In the genomic region with DNA sequence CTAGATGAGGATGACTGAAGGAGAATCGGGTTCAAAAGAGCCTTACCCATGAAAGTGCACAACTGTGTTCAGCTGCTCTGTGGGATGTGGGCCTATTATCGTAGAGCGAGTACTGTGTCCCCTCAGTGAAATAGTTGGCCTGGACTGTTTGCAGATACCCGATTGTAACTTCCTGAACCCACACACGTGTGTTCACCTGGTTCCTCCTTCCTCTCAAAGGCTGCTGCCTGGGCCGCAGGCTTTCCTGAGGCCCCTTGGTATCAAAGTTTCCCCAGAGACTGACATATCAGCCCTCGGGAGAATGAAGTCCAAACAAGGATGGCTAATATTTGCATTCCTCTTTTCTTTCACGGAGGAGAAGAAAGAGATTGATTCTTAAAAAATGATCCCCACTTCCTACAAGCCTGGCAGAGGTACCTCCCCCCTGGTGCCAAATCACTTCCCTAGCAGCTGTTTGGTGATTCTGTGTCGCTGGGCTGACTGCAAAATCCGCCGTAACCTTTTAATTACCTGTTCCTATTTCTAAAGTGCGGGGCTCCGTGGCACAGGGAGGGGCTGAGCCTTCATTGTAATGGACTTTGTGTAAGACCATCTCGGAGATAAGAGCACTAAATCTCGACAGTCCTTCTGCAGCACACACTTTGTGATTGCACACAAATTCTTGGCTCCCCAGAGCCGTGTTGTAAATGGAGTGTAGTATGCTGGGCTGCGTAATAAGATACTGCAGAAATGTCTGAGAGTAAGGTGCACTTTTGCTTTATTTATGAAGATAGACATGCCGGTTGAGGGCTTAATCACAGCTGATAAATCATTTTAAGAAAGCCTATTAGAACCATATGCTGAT, we compare ENCODE assay signal across 10 mouse cellular contexts.
DNase-seq lines count a peak whose midpoint lies in the region; ATAC-seq and TF ChIP-seq lines count a peak whose summit lies in the region.
"Had no signal": no experiment of that assay in that cellular context is flagged by ENCODE, and none has a peak within 500 bp of the region (broad histone marks: within the 10 kb centered on the region; RNA-seq: fewer than 3 reads in every experiment).

No protein-coding gene starts in this region.

- no peak overlapping the region for H3K27ac ChIP-seq in hindbrain, postnatal 0 days
- H3K27ac ChIP-seq in hindbrain, embryonic 14.5 days = no peak overlapping the region
- no peak overlapping the region for H3K27ac ChIP-seq in intestine, embryonic 15.5 days
- peak overlapping the region; percentile 28; the same call in 1 of the 2 replicates for H3K27ac ChIP-seq in neural tube, embryonic 14.5 days (ENCODE audit: low read depth, low read length)

- no peaks in the 10 kb centered on the region for H3K9me3 ChIP-seq in hindbrain, postnatal 0 days (ENCODE audit: low read length)
- H3K9me3 ChIP-seq in hindbrain, embryonic 14.5 days (ENCODE audit: control insufficient read depth, low read length) = no peaks in the 10 kb centered on the region
- H3K9me3 ChIP-seq in intestine, embryonic 15.5 days = no peaks in the 10 kb centered on the region
- no peaks in the 10 kb centered on the region for H3K9me3 ChIP-seq in neural tube, embryonic 14.5 days (ENCODE audit: control insufficient read depth, low read length)

- no peaks in the 10 kb centered on the region for H3K27me3 ChIP-seq in hindbrain, postnatal 0 days (ENCODE audit: insufficient read depth, low read length)
- H3K27me3 ChIP-seq in hindbrain, embryonic 14.5 days (ENCODE audit: control insufficient read depth, insufficient read depth, low read length) = no peaks in the 10 kb centered on the region
- no peaks in the 10 kb centered on the region for H3K27me3 ChIP-seq in intestine, embryonic 15.5 days (replicated peaks)
- no peaks in the 10 kb centered on the region for H3K27me3 ChIP-seq in neural tube, embryonic 14.5 days (ENCODE audit: control insufficient read depth, insufficient read depth, low read length)

- H3K4me3 ChIP-seq in hindbrain, postnatal 0 days (ENCODE audit: low read length) = no peak overlapping the region
- no peak overlapping the region for H3K4me3 ChIP-seq in hindbrain, embryonic 14.5 days (replicated peaks; ENCODE audit: low read length)
- H3K4me3 ChIP-seq in intestine, embryonic 15.5 days (replicated peaks) = no peak overlapping the region
- no peak overlapping the region for H3K4me3 ChIP-seq in neural tube, embryonic 14.5 days (ENCODE audit: low read depth, low read length)

- WGBS in hindbrain, postnatal 0 days = 37% methylated on average over 18 of the region's 18 CpGs
- 42% methylated on average over 18 of the region's 18 CpGs for WGBS in hindbrain, embryonic 14.5 days
- 32% methylated on average over 18 of the region's 18 CpGs for WGBS in intestine, embryonic 15.5 days
- 32% methylated on average over 18 of the region's 18 CpGs for WGBS in neural tube, embryonic 14.5 days

- ATAC-seq in hindbrain, postnatal 0 days = no peak
- no peak for ATAC-seq in hindbrain, embryonic 14.5 days (ENCODE audit: low FRiP score)
- peak; percentile 78 for ATAC-seq in intestine, embryonic 15.5 days
- peak; percentile 66; the same call in 1 of the 2 replicates for ATAC-seq in neural tube, embryonic 14.5 days (ENCODE audit: low read depth)
- ATAC-seq: liver, postnatal 0 days had no signal

- no peaks in the 10 kb centered on the region for H3K36me3 ChIP-seq in hindbrain, postnatal 0 days (ENCODE audit: insufficient read depth, low read length)
- no peaks in the 10 kb centered on the region for H3K36me3 ChIP-seq in hindbrain, embryonic 14.5 days (replicated peaks; ENCODE audit: control insufficient read depth, insufficient read depth)
- no peaks in the 10 kb centered on the region for H3K36me3 ChIP-seq in intestine, embryonic 15.5 days
- H3K36me3 ChIP-seq in neural tube, embryonic 14.5 days (ENCODE audit: control insufficient read depth, insufficient read depth, low read length) = no peaks in the 10 kb centered on the region

- no peak overlapping the region for H3K4me2 ChIP-seq in hindbrain, postnatal 0 days (ENCODE audit: low read depth, low read length)
- no peak overlapping the region; the same call in 1 of the 2 replicates for H3K4me2 ChIP-seq in hindbrain, embryonic 14.5 days (replicated peaks)
- H3K4me2 ChIP-seq in intestine, embryonic 15.5 days (replicated peaks) = peak overlapping the region; percentile 47
- peak overlapping the region; percentile 8; the same call in 1 of the 2 replicates for H3K4me2 ChIP-seq in neural tube, embryonic 14.5 days (ENCODE audit: low read depth, low read length)

- no peak for TF ChIP-seq CTCF in hindbrain, postnatal 0 days (IDR thresholded peaks at IDR 0.05; ENCODE audit: low read depth)

- H3K4me1 ChIP-seq in hindbrain, postnatal 0 days (ENCODE audit: insufficient read depth, low read length) = peaks cover 13% of the 10 kb centered on the region
- peaks cover 27% of the 10 kb centered on the region for H3K4me1 ChIP-seq in hindbrain, embryonic 14.5 days (replicated peaks; ENCODE audit: control insufficient read depth, insufficient read depth, low read length)
- H3K4me1 ChIP-seq in intestine, embryonic 15.5 days (replicated peaks) = peaks cover 2% of the 10 kb centered on the region; the same call in 1 of the 2 replicates
- H3K4me1 ChIP-seq in neural tube, embryonic 14.5 days (ENCODE audit: control insufficient read depth, insufficient read depth, low read length) = peaks cover 11% of the 10 kb centered on the region

- peak; percentile 38 to 40 for DNase-seq in cerebellum, postnatal 10 days
- DNase-seq in cerebellum, postnatal 36 days = no peak
- DNase-seq in hindbrain, postnatal 0 days (ENCODE audit: low spot score) = peak; percentile 6
- DNase-seq in hindbrain, embryonic 14.5 days (ENCODE audit: low spot score) = no peak
- DNase-seq in right cerebral cortex, postnatal 36 days (ENCODE audit: low spot score in 2 of 2) = no peak
- no peak for DNase-seq in yolk sac, embryonic 10.5 days (ENCODE audit: low spot score)
- DNase-seq: heart, postnatal 36 days; liver, postnatal 0 days had no signal

- H3K9ac ChIP-seq in hindbrain, postnatal 0 days (replicated peaks; ENCODE audit: low read length) = no peak overlapping the region
- H3K9ac ChIP-seq in hindbrain, embryonic 14.5 days = no peak overlapping the region
- no peak overlapping the region for H3K9ac ChIP-seq in intestine, embryonic 15.5 days
- no peak overlapping the region for H3K9ac ChIP-seq in neural tube, embryonic 14.5 days (replicated peaks; ENCODE audit: low read depth, low read length)
- H3K9ac ChIP-seq: liver, postnatal 0 days had no signal

Comparison
In these comparisons a context has a peak if more than half of its experiments do, and no peak if none do; other contexts are left out.
1. DNase-seq: peak in cerebellum, postnatal 10 days (2 of 2) and hindbrain, postnatal 0 days (single experiment); none in cerebellum, postnatal 36 days (0 of 2), hindbrain, embryonic 14.5 days (single experiment), right cerebral cortex, postnatal 36 days (0 of 2) and yolk sac, embryonic 10.5 days (single experiment).
2. ATAC-seq: peak in intestine, embryonic 15.5 days (single experiment) and neural tube, embryonic 14.5 days (single experiment); none in hindbrain, postnatal 0 days (single experiment) and hindbrain, embryonic 14.5 days (single experiment).
3. H3K4me2 ChIP-seq: peak in intestine, embryonic 15.5 days (single experiment) and neural tube, embryonic 14.5 days (single experiment); none in hindbrain, postnatal 0 days (single experiment) and hindbrain, embryonic 14.5 days (single experiment).